Mouse (Mus musculus) C2C12 (cell line): Measurements from ENCODE around the gene E030018B13Rik.

Experiments
- CTCF ChIP-seq: IDR thresholded peaks from one replicate; pipeline ENCODE4 v1.5.1; 2011; ENCODE audit not compliant: control insufficient read depth, insufficient read depth, insufficient read length
- MAX ChIP-seq: IDR thresholded peaks from one replicate; pipeline ENCODE4 v1.6.1; 2011; ENCODE audit warnings: mild to moderate bottlenecking, control low read depth
- MYOD1 ChIP-seq: IDR thresholded peaks from one replicate; pipeline ENCODE4 v1.6.1; 2011; ENCODE audit warnings: low read depth; ENCODE audit not compliant: control insufficient read depth, insufficient read length
- MYOG ChIP-seq: IDR thresholded peaks from one replicate; pipeline ENCODE4 v1.6.1; 2011; ENCODE audit not compliant: control insufficient read depth, insufficient read length; ENCODE audit errors: extremely low read depth
- USF1 ChIP-seq: IDR thresholded peaks from one replicate; pipeline ENCODE4 v1.6.1; 2011; ENCODE audit warnings: low read depth, mild to moderate bottlenecking, control low read depth, moderate library complexity

DNA sequence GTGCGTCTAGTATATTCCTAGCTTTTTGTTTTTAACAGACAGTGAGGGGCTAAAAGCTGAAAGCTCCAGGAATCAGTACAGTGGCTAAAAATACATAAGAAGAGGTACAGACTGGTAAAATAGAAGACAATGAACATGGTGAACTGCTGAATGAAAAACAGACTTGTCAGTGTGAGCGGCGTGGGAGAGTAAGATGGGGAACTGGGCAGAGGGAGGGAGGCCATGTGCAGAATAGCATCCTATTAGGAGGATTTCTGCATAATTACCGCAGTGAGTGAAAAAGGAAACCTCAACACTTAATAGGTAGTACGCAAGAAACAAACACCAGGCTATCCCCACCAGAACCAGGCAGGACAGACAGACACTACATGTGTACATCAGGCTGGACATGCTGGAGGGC, 23.5 kb upstream of the E030018B13Rik start:
- TF ChIP-seq CTCF = no peak
- TF ChIP-seq MYOD1 = no peak
- no peak for TF ChIP-seq MYOG
- TF ChIP-seq USF1 = no peak
- no peak for TF ChIP-seq MAX
